Mouse (Mus musculus) neural tube, embryonic 12.5 days (tissue): Measurements from ENCODE around the gene Mia2. TPM values are rescaled to one million over a fixed set of nuclear protein-coding genes. Genes with fewer than 3 reads are reported as not detected.
"Not testable (repeated sequence)": the region's sequence is repeated elsewhere in the genome, so short reads cannot be mapped to it uniquely, and the experiment has no call there.

Experiments
- ATAC-seq: fragments of 200-750 bp; cut with Nextera tagmentation; 2 replicates; pipeline ENCODE4 v1.8.0; 2017; ENCODE audit warnings: low read depth, mild to moderate bottlenecking, moderate TSS enrichment, moderate library complexity; ENCODE audit not compliant: low FRiP score
- H3K27ac ChIP-seq: fragments of 300-500 bp; sonication (generic); 2 replicates; pipeline ENCODE4 v1.5.1; 2016
- H3K27me3 ChIP-seq: fragments of 300-500 bp; sonication (generic); replicated peaks from 2 replicates; pipeline ENCODE4 v1.6.1; 2016; ENCODE audit warnings: mild to moderate bottlenecking
- H3K36me3 ChIP-seq: fragments of 300-500 bp; sonication (generic); 2 replicates; pipeline ENCODE4 v1.6.1; 2016; ENCODE audit warnings: mild to moderate bottlenecking
- H3K4me1 ChIP-seq: fragments of 300-500 bp; sonication (generic); 2 replicates; pipeline ENCODE4 v1.6.1; 2016
- H3K4me2 ChIP-seq: fragments of 300-500 bp; sonication (generic); replicated peaks from 2 replicates; pipeline ENCODE4 v1.6.1; 2016; ENCODE audit warnings: mild to moderate bottlenecking
- H3K4me3 ChIP-seq: fragments of 300-500 bp; sonication (generic); 2 replicates; pipeline ENCODE4 v1.5.1; 2016
- H3K9ac ChIP-seq: fragments of 300-500 bp; sonication (generic); 2 replicates; pipeline ENCODE4 v1.6.1; 2016; ENCODE audit warnings: mild to moderate bottlenecking
- H3K9me3 ChIP-seq: fragments of 300-500 bp; sonication (generic); 2 replicates; pipeline ENCODE4 v1.6.1; 2016; ENCODE audit warnings: mild to moderate bottlenecking
- WGBS: fragments of 180-500 bp; shearing (Covaris S2); methylation state at CpG from one replicate; pipeline ENCODE4 v1.1.7; 2016; 5-methylcytosine and 5-hydroxymethylcytosine counted together
- microRNA-seq: library from miRNA; unstranded; fragments of <30 nt; microRNA quantifications from one replicate; pipeline ENCODE4, GENCODE M21; 2017
- polyA plus RNA-seq: library from polyadenylated mRNA; unstranded; fragments of >200 nt; fragmentation: Nextera tagmentation; extraction: Ambion mirVana; gene quantifications from 2 replicates; pipeline ENCODE4 v1.2.1, GENCODE M21; 2016

Mia2 gene
- polyA plus RNA-seq, 1 experiment from 2014 or later, result 53.8 TPM

DNA sequence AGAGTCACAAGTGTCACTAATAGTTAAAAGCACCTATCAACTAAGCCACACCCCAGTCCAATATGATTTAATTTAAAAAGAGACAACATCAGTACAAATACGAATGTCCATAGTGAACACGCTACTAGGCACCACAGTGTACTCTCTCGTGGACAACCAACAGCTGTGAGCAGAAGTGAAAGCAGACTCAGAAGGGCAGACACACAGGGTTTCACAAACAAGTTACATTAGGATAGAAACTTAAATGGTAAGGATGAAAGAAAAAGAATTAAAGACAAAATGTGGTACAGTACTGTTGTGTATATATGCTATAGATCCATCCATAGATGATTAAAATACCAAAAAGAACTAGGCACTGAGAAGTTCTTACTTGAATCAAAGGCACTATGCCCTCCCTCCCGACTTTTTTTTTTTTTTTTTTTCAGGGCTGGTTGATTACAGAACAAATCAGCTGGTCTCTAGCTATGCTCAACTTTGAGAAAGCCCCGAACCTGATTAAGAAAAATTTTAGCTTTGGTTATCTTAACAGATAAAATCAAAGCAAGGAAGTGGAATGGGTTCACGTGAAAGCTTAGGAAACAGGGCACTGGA is 121.2 kb downstream of the Mia2 start:
- Histone ChIP-seq H3K9ac (no peak overlapping the region), H3K4me1 (peaks cover 20% of the 10 kb centered on the region), H3K27ac (no peak overlapping the region), H3K4me3 (no peak overlapping the region), H3K36me3 (peaks cover 6% of the 10 kb centered on the region; the same call in 1 of the 2 replicates), H3K9me3 (no peaks in the 10 kb centered on the region), H3K4me2 (peak overlapping the region; percentile 85), H3K27me3 (no peaks in the 10 kb centered on the region)
- ATAC-seq, result no peak
- 83% methylated on average over 6 of the region's 6 CpGs for WGBS

DNA sequence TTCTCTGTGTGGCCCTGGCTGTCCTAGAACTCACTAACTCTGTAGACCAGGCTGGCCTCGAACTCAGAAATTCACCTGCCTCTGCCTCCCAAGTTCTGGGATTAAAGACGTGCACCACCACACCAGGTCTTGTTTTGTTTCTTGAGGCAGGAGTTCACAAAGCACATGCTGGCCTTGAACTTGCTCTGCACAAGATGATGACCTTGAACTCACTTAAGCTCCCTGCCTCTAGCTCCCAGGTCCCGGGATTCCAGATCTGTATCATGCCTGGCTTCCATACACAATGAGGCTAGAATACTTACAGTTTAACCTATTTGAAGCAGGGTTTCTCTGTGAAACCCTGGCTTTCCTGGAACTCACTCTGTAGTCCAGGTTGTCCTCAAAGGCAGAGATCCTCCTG is 121.7 kb downstream of the Mia2 start:
- H3K4me3 ChIP-seq, result no peak overlapping the region
- peak overlapping the region; percentile 85 for H3K4me2 ChIP-seq
- H3K27me3 ChIP-seq, result no peaks in the 10 kb centered on the region
- peaks cover 20% of the 10 kb centered on the region for H3K4me1 ChIP-seq
- 84% methylated on average over 3 of the region's 3 CpGs for WGBS
- no peaks in the 10 kb centered on the region for H3K9me3 ChIP-seq
- ATAC-seq, result no peak
- peak overlapping the region; percentile 90; the same call in 1 of the 2 replicates for H3K9ac ChIP-seq
- peaks cover under 1% of the 10 kb centered on the region; the same call in 1 of the 2 replicates for H3K36me3 ChIP-seq
- H3K27ac ChIP-seq, result no peak overlapping the region

DNA sequence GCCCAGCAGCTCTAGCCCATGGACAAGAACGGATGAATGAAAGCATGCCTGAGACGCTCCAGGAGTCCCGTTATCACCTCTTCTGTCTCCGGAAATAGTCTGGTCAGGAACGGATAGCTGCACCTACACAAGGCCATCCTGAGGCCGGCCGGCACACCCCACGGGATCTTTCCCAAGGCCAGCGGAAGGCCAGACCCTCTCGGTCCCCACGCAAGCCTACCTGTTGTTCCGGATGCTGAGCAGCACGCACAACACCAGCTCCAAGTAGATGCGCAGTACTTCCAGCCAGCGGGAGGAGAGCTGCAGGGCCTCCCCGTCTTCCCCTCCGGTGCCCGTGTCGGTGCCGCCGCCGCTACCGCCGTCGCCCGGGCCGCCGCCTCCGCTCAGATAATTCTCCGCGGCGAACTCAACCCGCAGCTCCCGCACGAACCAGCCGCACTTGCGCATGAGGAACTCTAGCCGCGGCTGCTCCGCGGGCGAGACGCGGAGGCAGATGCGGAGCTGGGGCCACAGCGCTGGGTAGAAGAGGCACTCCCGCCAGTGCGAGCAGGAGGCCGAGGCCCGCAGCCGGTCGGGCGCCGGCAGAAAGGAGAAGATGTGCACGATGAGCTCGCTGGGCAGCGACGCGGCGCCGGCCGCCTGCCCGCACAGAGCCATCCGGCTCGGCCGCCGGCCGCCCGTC is 123.2 kb downstream of the Mia2 start:
- peaks cover 20% of the 10 kb centered on the region for H3K4me1 ChIP-seq
- WGBS, result under 1% methylated on average over 66 of the region's 69 CpGs

DNA sequence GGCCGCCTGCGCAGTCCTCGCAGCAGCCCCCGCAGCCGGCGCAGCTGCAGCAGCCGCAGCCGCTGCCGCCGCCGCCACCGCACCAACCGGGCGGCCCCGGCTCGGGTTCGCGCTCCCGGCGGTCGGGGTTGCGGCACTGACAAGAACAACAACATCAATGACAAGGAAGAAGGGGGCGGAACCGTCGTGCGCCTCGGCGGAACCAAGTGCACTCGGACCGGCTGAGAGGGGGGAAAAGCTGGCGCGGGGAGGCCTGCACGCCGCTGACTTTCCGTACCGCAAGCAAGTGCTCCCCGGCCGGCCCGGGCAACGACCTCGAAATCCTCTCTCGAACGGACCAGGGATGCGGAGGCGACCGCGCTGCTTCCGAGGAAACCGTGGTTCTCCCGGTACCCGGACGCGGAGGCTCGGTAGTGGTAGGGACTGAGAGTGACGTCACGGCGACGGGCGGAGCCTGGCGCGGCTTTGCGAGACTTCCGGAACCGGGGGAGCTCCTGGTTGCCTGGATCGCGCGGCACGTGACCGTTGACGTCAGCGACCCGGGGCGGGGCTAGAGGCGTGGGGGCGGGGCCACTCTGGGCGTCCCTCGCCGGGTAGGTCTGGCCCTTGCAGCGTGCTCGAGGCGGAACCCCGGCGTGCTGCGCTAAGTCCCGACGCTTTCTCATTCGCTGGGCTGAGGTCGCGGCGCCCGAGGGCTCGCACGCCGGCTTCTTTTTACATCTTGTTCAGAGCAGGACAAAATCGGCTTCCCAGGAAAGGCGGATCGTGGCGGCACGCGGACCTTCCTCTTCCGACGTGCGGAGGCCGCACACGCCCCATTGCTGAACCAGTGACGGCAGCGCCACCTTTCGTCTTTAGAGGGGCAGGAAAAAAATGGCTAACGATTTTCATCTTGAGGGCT is 124.0 kb downstream of the Mia2 start, which contains the start of gene Fbxo33:
Fbxo33 (minus strand) TSS at position 401 of the 901 bp plus-strand sequence.
- Histone ChIP-seq H3K9me3 (no peaks in the 10 kb centered on the region), H3K27ac (peak within 1 kb of the TSS; percentile 91), H3K9ac (peak within 1 kb of the TSS; percentile 90), H3K27me3 (no peaks in the 10 kb centered on the region), H3K4me2 (peak within 1 kb of the TSS; percentile 85), H3K4me3 (peak within 1 kb of the TSS; percentile 95), H3K4me1 (peaks cover 20% of the 10 kb centered on the region), H3K36me3 (no peaks in the 10 kb centered on the region)
- WGBS, result under 1% methylated on average over 109 of the region's 109 CpGs
- ATAC-seq, result peak; percentile 98

More for the DNA sequence above, 123.2 kb downstream of the Mia2 start:
- Histone ChIP-seq H3K4me2 (peak overlapping the region; percentile 85), H3K27ac (peak overlapping the region; percentile 91), H3K9me3 (no peaks in the 10 kb centered on the region), H3K9ac (peak overlapping the region; percentile 90), H3K4me3 (peak overlapping the region; percentile 95), H3K36me3 (no peaks in the 10 kb centered on the region), H3K27me3 (no peaks in the 10 kb centered on the region)
- ATAC-seq, result peak; percentile 61

DNA sequence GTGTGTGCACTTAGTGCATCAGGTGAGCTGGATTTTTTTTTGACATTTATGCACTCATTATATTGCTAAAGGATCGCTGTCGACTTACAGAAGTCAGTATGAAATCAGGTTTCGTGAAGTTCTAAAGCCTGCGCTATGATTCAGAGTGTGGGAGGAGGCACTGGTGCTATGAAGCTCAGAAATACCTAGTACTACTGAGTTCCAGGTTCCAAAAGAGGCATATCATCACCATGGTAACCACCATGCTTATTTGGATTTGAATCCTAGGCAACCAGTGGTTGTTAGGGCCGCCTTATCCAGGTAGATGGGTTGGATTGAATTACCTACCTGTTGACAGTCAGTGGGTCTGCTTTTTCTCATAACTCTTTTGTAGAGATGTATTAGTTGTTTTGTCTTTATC is 132.8 kb downstream of the Mia2 start:
- H3K27ac ChIP-seq, result no peak overlapping the region
- H3K4me1 ChIP-seq, result no peaks in the 10 kb centered on the region
- no peaks in the 10 kb centered on the region for H3K9me3 ChIP-seq
- WGBS, result 92% methylated on average over 5 of the region's 5 CpGs
- no peak overlapping the region for H3K4me2 ChIP-seq
- H3K4me3 ChIP-seq, result no peak overlapping the region
- no peaks in the 10 kb centered on the region for H3K36me3 ChIP-seq
- H3K9ac ChIP-seq, result no peak overlapping the region
- no peaks in the 10 kb centered on the region for H3K27me3 ChIP-seq
- ATAC-seq, result no peak

DNA sequence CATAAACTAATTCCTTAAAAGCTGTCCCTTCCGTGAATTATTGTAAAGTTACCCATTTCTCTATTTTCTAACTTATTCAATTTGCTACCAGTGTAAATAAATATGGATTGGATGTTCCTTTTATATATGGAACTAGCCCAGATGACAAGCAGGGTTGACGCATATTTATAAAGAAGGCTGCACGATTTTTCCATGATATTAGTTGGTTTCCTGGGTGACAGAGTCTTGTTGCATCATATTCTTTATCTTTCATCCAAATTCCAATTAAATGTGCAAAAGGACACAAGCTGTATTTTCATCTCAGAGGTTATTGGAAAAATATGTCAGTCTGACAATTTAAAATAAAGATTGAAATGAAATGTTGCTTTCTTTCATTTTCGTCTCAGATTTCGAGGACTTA is 142.8 kb downstream of the Mia2 start:
- H3K4me1 ChIP-seq, result no peaks in the 10 kb centered on the region
- H3K4me2 ChIP-seq, result no peak overlapping the region
- WGBS, result 83% methylated on average over 5 of the region's 5 CpGs
- no peak overlapping the region for H3K9ac ChIP-seq
- no peak for ATAC-seq
- no peaks in the 10 kb centered on the region for H3K27me3 ChIP-seq
- no peaks in the 10 kb centered on the region for H3K9me3 ChIP-seq
- H3K4me3 ChIP-seq, result no peak overlapping the region
- H3K36me3 ChIP-seq, result no peaks in the 10 kb centered on the region
- H3K27ac ChIP-seq, result no peak overlapping the region

DNA sequence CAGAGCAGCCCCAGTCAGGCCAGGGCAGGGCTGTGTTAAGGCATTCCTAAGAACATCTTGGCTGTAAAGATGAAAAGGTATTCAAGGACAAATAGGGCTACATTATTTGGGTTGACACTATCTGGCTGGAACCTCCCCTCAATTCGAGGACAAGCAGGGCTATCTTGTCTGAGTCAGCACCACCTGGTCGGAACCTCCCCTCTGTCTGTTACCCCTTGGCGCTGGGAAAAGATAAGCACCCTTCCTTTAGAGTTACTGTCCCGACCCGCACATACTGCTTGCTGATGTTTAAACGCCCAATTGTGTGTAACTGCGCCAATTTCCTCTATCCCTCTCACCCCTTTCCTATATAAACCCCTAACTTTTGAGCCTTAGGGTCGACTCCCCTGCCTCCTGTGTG is 145.4 kb downstream of the Mia2 start:
- not testable (repeated sequence) for H3K4me3 ChIP-seq, H3K4me2 ChIP-seq, ATAC-seq, H3K4me1 ChIP-seq, H3K9me3 ChIP-seq, H3K27me3 ChIP-seq, H3K27ac ChIP-seq, H3K36me3 ChIP-seq, H3K9ac ChIP-seq
- WGBS, result 94% methylated on average over 8 of the region's 8 CpGs

Small RNA genes within 50 kb of the gene (microRNA-seq; reads per million reads assigned to microRNA genes)
- not detected for gene Gm27284

Other genes with a start within 250 kb of the Mia2 start
- gene Sec23a, start 83.8 kb upstream of the Mia2 start, polyA plus RNA-seq, result 99.4 and 108 TPM in 2 replicates
- gene Gemin2, start 82.4 kb upstream of the Mia2 start, polyA plus RNA-seq, result 19.8 and 20.4 TPM in 2 replicates
- gene Trappc6b, start 34.3 kb upstream of the Mia2 start, polyA plus RNA-seq, result 118 and 121 TPM in 2 replicates
- 109 and 112 TPM in 2 replicates for gene Pnn, start 28.9 kb upstream of the Mia2 start, polyA plus RNA-seq
- gene Fbxo33, start 123.9 kb downstream of the Mia2 start, polyA plus RNA-seq, result 9.9 and 10.8 TPM in 2 replicates